Mouse (Mus musculus): ENCODE results near the gene H1fx.

DNA sequence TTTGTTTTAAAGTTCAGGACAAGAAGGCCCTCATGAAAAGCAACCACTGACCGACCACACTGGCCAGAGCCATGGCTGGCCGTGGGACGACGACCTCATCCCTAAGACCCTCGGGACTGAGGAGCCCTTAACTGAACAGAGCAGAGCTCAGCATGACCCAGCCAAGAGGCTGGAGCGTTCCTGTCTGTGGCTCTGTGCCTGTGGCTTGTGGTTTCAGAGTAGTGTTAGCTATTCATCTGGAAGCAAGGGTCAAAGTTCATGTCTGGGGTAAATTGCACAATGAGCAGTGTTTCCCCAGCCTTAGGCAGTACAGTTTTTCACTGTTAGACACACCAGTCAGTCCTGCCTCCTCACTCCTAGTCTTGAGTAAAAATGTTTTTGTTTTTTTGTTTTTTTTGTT is 11.3 kb upstream of the H1fx start:
- TF ChIP-seq GATA1 (IDR thresholded peaks at IDR 0.05; ENCODE audit: low read length) (no peak), TAL1 (IDR thresholded peaks at IDR 0.05; ENCODE audit: low read length) (no peak)

Data from erythroblast, embryonic 14.5 days (primary cell).